Mouse (Mus musculus): ENCODE measurements at regions not wholly inside any gene's neighbourhood (a gene's known extent, or its start where the extent isn't known, plus 50 kb on each side); places are given as distances from the start of the nearest gene placed in this dataset.

DNA sequence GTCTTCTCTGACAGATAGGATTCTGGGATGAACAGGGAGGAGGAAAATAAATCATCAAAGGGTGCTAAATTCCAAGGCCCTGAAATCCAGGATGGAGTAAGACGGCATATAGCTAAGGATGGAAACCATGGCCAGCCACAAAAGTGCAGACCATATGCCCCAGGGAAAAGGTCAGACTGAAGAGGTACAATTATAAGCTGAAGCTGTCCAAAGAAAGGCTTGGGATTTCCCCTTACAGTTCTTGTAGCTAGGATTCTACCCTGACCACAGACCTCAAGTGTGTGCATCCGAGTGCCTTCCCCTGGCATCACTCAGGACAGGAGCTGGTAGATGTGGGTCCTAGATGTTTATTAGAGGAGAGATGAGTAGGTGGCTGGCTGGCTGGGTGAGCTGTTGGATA lies 86.0 kb upstream of the Cpeb2 start:
- TF ChIP-seq POLR2A (IDR thresholded peaks at IDR 0.05; ENCODE audit: insufficient read depth, low read depth, low read length) (no peak), CTCF (IDR thresholded peaks at IDR 0.05) (no peak)
